Mouse (Mus musculus): ENCODE data around the gene Scrt2. TPM values are rescaled to one million over a fixed set of nuclear protein-coding genes. Genes with fewer than 3 reads are reported as not detected.

Scrt2 gene
- polyA plus RNA-seq, 1 experiment from 2014 or later = not detected

DNA sequence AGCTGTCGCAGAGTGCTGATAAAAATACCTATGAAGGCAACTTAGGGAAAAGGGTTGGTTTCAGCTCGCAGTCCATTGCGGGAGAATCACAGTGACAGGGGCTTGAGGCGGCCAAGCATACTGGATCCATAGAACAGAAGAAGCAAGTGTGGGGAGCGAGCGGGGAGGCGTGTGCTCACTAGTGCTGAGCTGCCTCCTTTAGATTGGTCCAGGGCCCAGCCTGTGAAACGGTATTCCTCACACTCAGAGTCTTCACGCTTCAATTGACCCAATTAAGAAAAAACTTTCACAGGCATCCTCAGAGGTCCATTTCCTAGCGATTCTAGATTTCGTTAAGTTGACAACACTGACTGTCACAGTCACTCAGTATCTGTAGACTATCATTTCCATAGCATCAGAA is 59.6 kb downstream of the Scrt2 start:
- Histone ChIP-seq H3K4me2 (no peak overlapping the region), H3K9me3 (ENCODE audit: low read depth, low read length) (no peaks in the 10 kb centered on the region), H3K36me3 (ENCODE audit: insufficient read depth) (no peaks in the 10 kb centered on the region), H3K4me1 (ENCODE audit: insufficient read depth) (peaks cover 4% of the 10 kb centered on the region), H3K27ac (ENCODE audit: low read depth) (no peak overlapping the region), H3K27me3 (ENCODE audit: insufficient read depth, low read length) (peaks cover 35% of the 10 kb centered on the region), H3K4me3 (ENCODE audit: low read depth, low read length) (no peak overlapping the region), H3K9ac (no peak overlapping the region)
- WGBS = 47% methylated on average over 11 of the region's 11 CpGs
- no peak for TF ChIP-seq CTCF (IDR thresholded peaks at IDR 0.05; ENCODE audit: low read depth)
- ATAC-seq (ENCODE audit: insufficient read depth) (no peak), DNase-seq (no peak)

DNA sequence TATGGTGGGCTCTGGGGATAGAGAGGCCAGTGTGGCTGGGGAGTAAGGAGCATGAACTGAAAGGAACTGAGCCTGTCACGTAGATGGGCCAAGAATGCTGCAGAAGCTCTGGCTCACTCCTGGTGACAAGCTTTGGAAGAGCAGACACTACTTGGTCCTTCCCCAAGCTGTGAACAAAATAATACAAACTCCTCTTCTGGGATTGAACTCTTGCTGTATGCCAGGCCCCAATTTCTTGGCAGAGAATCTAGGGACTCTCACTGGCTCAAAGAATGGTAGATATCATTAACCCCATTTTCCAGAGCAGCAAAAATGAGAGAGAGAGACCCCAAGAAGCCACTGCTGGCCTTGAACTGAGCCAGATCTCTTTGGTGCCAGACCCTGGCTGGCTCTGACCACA is 60.2 kb downstream of the Scrt2 start:
- H3K36me3 ChIP-seq (ENCODE audit: insufficient read depth) = no peaks in the 10 kb centered on the region
- no peak for TF ChIP-seq CTCF (IDR thresholded peaks at IDR 0.05; ENCODE audit: low read depth)
- peak overlapping the region; percentile 83 for H3K4me2 ChIP-seq
- no peak overlapping the region for H3K9ac ChIP-seq
- H3K4me1 ChIP-seq (ENCODE audit: insufficient read depth) = peaks cover 4% of the 10 kb centered on the region
- no peak overlapping the region for H3K27ac ChIP-seq (ENCODE audit: low read depth)
- peak overlapping the region; percentile 51 for H3K4me3 ChIP-seq (ENCODE audit: low read depth, low read length)
- peaks cover 35% of the 10 kb centered on the region for H3K27me3 ChIP-seq (ENCODE audit: insufficient read depth, low read length)
- H3K9me3 ChIP-seq (ENCODE audit: low read depth, low read length) = no peaks in the 10 kb centered on the region
- DNase-seq (peak; percentile 46), ATAC-seq (ENCODE audit: insufficient read depth) (no peak)
- WGBS = 41% methylated on average over 1 of the region's 1 CpGs

DNA sequence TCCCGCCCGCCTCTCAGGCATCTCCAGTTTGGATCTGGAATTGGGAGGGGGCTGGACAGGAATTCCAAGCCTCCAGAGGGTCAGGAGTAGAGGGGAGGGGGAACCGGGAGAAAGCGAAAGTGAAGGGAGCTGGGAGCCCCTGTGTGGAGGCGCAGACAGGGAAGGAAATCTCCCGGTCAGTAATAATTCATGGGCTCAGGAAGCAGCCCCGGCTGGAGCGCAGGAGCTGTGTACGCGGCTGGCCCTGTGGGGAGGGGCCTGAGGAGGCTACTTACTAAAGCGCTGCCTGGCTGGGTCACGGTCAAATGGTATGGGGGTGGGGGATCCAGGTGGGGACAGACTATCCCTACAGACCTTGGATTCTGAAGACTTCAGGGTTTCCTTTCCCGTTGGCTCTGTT is 60.7 kb downstream of the Scrt2 start:
- TF ChIP-seq CTCF (IDR thresholded peaks at IDR 0.05; ENCODE audit: low read depth) = no peak
- H3K4me1 ChIP-seq (ENCODE audit: insufficient read depth) = peaks cover 4% of the 10 kb centered on the region
- no peaks in the 10 kb centered on the region for H3K36me3 ChIP-seq (ENCODE audit: insufficient read depth)
- peak; percentile 80 for DNase-seq
- peak overlapping the region; percentile 10; the same call in 1 of the 2 replicates for H3K27ac ChIP-seq (ENCODE audit: low read depth)
- peak; percentile 80 for ATAC-seq (ENCODE audit: insufficient read depth)
- peak overlapping the region; percentile 51 for H3K4me3 ChIP-seq (ENCODE audit: low read depth, low read length)
- peak overlapping the region; percentile 15; the same call in 1 of the 2 replicates for H3K9ac ChIP-seq
- under 1% methylated on average over 13 of the region's 13 CpGs for WGBS
- H3K27me3 ChIP-seq (ENCODE audit: insufficient read depth, low read length) = peaks cover 35% of the 10 kb centered on the region
- H3K4me2 ChIP-seq = peak overlapping the region; percentile 83
- no peaks in the 10 kb centered on the region for H3K9me3 ChIP-seq (ENCODE audit: low read depth, low read length)

DNA sequence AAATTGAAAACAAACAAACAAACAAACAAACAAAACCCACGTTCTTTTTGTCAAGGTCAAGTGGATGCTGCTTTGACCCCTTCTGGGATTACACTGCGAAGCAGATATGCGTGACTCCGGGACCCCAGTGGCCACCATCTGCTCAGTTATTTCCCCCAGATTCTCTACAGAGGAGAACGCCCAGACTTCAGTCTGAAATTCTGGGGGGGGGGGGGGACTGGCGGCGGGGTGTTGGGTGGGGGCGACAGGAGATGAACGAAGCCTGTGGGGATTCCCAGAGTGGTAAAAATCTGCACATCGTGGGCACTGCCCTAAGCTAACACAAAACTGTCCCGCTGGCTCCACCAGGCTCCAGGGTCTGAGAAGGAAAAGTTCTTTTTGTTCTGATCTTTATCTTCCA is 61.2 kb downstream of the Scrt2 start:
- Histone ChIP-seq H3K36me3 (ENCODE audit: insufficient read depth) (no peaks in the 10 kb centered on the region), H3K9ac (no peak overlapping the region), H3K27me3 (ENCODE audit: insufficient read depth, low read length) (peaks cover 35% of the 10 kb centered on the region), H3K4me3 (ENCODE audit: low read depth, low read length) (peak overlapping the region; percentile 51; the same call in 1 of the 2 replicates), H3K4me2 (peak overlapping the region; percentile 83), H3K9me3 (ENCODE audit: low read depth, low read length) (no peaks in the 10 kb centered on the region), H3K4me1 (ENCODE audit: insufficient read depth) (peaks cover 4% of the 10 kb centered on the region), H3K27ac (ENCODE audit: low read depth) (no peak overlapping the region)
- no peak for DNase-seq
- TF ChIP-seq CTCF (IDR thresholded peaks at IDR 0.05; ENCODE audit: low read depth) = no peak
- ATAC-seq (ENCODE audit: insufficient read depth) = no peak
- 5% methylated on average over 11 of the region's 11 CpGs for WGBS

DNA sequence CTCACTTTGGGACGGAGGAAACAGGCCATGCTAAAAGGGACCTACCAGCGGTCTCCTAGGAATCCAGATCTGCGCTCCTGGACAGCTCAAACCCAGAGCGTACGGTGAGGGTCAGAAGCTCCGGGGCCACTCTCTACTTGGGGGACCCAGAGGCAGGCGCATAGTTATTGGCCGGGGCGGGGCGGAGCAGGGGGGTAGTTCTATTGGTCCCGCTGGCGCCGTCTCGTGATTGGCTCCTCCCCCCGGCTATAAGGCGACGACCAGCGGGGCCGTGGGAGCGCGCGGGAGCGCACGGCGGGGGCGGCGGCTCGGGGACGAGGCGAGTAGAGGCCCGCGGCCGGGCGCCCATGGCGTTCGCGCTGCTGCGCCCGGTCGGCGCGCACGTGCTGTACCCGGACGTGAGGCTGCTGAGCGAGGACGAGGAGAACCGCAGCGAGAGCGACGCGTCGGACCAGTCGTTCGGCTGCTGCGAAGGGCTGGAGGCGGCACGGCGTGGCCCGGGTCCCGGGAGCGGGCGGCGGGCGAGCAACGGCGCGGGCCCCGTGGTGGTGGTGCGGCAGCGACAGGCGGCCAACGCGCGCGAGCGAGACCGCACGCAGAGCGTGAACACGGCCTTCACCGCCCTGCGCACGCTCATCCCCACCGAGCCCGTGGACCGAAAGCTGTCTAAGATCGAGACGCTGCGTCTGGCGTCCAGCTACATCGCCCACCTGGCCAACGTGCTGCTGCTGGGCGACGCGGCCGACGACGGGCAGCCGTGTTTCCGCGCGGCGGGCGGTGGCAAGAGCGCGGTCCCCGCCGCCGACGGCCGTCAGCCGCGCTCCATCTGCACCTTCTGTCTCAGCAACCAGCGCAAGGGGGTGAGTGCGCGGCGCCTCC is 62.2 kb downstream of the Scrt2 start, which contains the start of gene Tcf15:
TSS of gene Tcf15 (plus strand) at position 283 of the 879 bp plus-strand sequence.
- Histone ChIP-seq H3K9me3 (ENCODE audit: low read depth, low read length) (no peaks in the 10 kb centered on the region), H3K4me1 (ENCODE audit: insufficient read depth) (peaks cover 4% of the 10 kb centered on the region), H3K4me3 (ENCODE audit: low read depth, low read length) (peak within 1 kb of the TSS; percentile 51), H3K36me3 (ENCODE audit: insufficient read depth) (no peaks in the 10 kb centered on the region), H3K27me3 (ENCODE audit: insufficient read depth, low read length) (peaks cover 35% of the 10 kb centered on the region), H3K27ac (ENCODE audit: low read depth) (no peak within 1 kb of the TSS), H3K9ac (peak within 1 kb of the TSS; percentile 48), H3K4me2 (peak within 1 kb of the TSS; percentile 83)
- DNase-seq (peak; percentile 81), ATAC-seq (ENCODE audit: insufficient read depth) (peak; percentile 84)
- TF ChIP-seq CTCF (IDR thresholded peaks at IDR 0.05; ENCODE audit: low read depth) = no peak
- under 1% methylated on average over 117 of the region's 118 CpGs for WGBS

DNA sequence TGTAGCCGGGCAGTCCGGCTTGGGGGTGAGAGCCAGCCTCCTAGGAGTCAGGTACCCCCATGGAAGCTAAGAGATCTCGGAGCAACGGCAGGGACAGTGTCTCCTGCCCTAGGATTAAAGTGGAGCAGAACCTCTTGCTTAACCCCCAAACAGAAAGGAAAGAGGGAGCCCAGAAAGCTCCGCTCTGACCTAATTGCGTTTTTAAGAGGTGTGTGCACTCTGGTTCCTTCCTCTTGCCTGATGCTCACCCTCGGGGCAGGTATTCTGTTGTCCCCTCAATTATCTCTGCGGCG is 62.8 kb downstream of the Scrt2 start:
- no peak for TF ChIP-seq CTCF (IDR thresholded peaks at IDR 0.05; ENCODE audit: low read depth)
- H3K9me3 ChIP-seq (ENCODE audit: low read depth, low read length) = no peaks in the 10 kb centered on the region
- peak overlapping the region; percentile 51 for H3K4me3 ChIP-seq (ENCODE audit: low read depth, low read length)
- H3K27me3 ChIP-seq (ENCODE audit: insufficient read depth, low read length) = peaks cover 35% of the 10 kb centered on the region
- H3K4me2 ChIP-seq = peak overlapping the region; percentile 83
- 18% methylated on average over 9 of the region's 9 CpGs for WGBS
- H3K9ac ChIP-seq = peak overlapping the region; percentile 48; the same call in 1 of the 2 replicates
- DNase-seq (no peak), ATAC-seq (ENCODE audit: insufficient read depth) (no peak)
- no peak overlapping the region for H3K27ac ChIP-seq (ENCODE audit: low read depth)
- peaks cover 4% of the 10 kb centered on the region for H3K4me1 ChIP-seq (ENCODE audit: insufficient read depth)
- no peaks in the 10 kb centered on the region for H3K36me3 ChIP-seq (ENCODE audit: insufficient read depth)

DNA sequence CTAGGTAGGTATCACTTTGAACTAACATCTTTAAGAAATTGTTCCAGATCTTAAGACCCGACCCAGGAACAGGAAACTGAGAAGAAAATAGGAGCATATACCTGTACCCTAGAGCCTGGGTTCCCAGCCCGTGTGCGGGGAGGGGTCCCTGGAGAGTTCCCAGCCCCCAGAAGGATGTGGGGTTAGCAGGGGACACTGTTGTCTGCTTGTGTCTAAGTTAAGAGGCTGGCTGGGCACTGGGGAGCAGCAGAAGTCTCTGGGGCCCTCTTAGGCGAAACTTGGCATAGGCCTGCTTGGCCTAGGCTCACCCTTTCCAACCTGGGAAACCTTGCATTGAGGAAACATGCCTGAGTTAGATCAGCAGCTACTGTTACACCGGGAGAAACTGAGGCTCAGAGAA is 63.2 kb downstream of the Scrt2 start:
- Histone ChIP-seq H3K4me2 (peak overlapping the region; percentile 83), H3K9me3 (ENCODE audit: low read depth, low read length) (no peaks in the 10 kb centered on the region), H3K36me3 (ENCODE audit: insufficient read depth) (no peaks in the 10 kb centered on the region), H3K9ac (no peak overlapping the region), H3K4me3 (ENCODE audit: low read depth, low read length) (peak overlapping the region; percentile 51), H3K27ac (ENCODE audit: low read depth) (no peak overlapping the region), H3K27me3 (ENCODE audit: insufficient read depth, low read length) (peaks cover 35% of the 10 kb centered on the region), H3K4me1 (ENCODE audit: insufficient read depth) (peaks cover 4% of the 10 kb centered on the region)
- no peak for TF ChIP-seq CTCF (IDR thresholded peaks at IDR 0.05; ENCODE audit: low read depth)
- 66% methylated on average over 5 of the region's 5 CpGs for whole genome bisulfite sequencing
- ATAC-seq (ENCODE audit: insufficient read depth) (no peak), DNase-seq (no peak)

Other genes with a start within 250 kb of the Scrt2 start
- 0.17 and 0.27 TPM in 2 replicates for gene Rspo4, start 238.6 kb upstream of the Scrt2 start, polyA plus RNA-seq (2014; fragmentation: Nextera tagmentation; extraction: Ambion mirVana)
- 0.23 and 0.32 TPM in 2 replicates for gene Angpt4, start 170.3 kb upstream of the Scrt2 start, polyA plus RNA-seq (2014; fragmentation: Nextera tagmentation; extraction: Ambion mirVana)
- 29.3 and 29.4 TPM in 2 replicates for gene Fam110a, start 101.3 kb upstream of the Scrt2 start, polyA plus RNA-seq (2014; fragmentation: Nextera tagmentation; extraction: Ambion mirVana)
- 0.72 and 1.5 TPM in 2 replicates for gene Slc52a3, start 85.0 kb upstream of the Scrt2 start, polyA plus RNA-seq (2014; fragmentation: Nextera tagmentation; extraction: Ambion mirVana)
- 5.6 and 6.6 TPM in 2 replicates for gene Srxn1, start 24.0 kb downstream of the Scrt2 start, polyA plus RNA-seq (2014; fragmentation: Nextera tagmentation; extraction: Ambion mirVana)
- 9.9 and 11.0 TPM in 2 replicates for gene Tcf15, start 62.0 kb downstream of the Scrt2 start, polyA plus RNA-seq (2014; fragmentation: Nextera tagmentation; extraction: Ambion mirVana)
- 97.1 and 98.2 TPM in 2 replicates for gene Csnk2a1, start 145.3 kb downstream of the Scrt2 start, polyA plus RNA-seq (2014; fragmentation: Nextera tagmentation; extraction: Ambion mirVana)
- gene Tbc1d20, start 212.3 kb downstream of the Scrt2 start, polyA plus RNA-seq (2014; fragmentation: Nextera tagmentation; extraction: Ambion mirVana) = 34.7 and 39.4 TPM in 2 replicates